Mouse (Mus musculus) retina, postnatal 7 days (tissue): ENCODE results near the gene Uba5.

Experiments
- DNase-seq: peaks from one replicate; pipeline ENCODE4 v3.0.0-alpha.2; 2012; ENCODE audit warnings: low read depth, low spot score

The Uba5 gene

GRCm38 (mm10) chr9:104062430-104063243 is at the start of gene Uba5:
TSS of gene Uba5 (minus strand) at chr9:104063134.
- no peak for DNase-seq

- no peak for DNase-seq
Observed at GRCm38 (mm10) chr9:104109151-104109550, 46.2 kb upstream of the Uba5 start.

- DNase-seq: no peak
Observed at GRCm38 (mm10) chr9:104108571-104109143, 45.7 kb upstream of the Uba5 start.

- DNase-seq: no peak
Observed at GRCm38 (mm10) chr9:104107482-104107881, 44.5 kb upstream of the Uba5 start.

- DNase-seq: no peak
Observed at GRCm38 (mm10) chr9:104106930-104107329, 44.0 kb upstream of the Uba5 start.

GRCm38 (mm10) chr9:104104986-104105385 is 42.1 kb upstream of the Uba5 start:
- no peak for DNase-seq

- no peak for DNase-seq
Observed at GRCm38 (mm10) chr9:104102901-104103300, 40.0 kb upstream of the Uba5 start.

- no peak for DNase-seq
Observed at GRCm38 (mm10) chr9:104102301-104102700, 39.4 kb upstream of the Uba5 start.

GRCm38 (mm10) chr9:104101458-104101857 is 38.5 kb upstream of the Uba5 start:
- no peak for DNase-seq

- DNase-seq: no peak
Observed at GRCm38 (mm10) chr9:104100822-104101221, 37.9 kb upstream of the Uba5 start.

- no peak for DNase-seq
Observed at GRCm38 (mm10) chr9:104099060-104099459, 36.1 kb upstream of the Uba5 start.

GRCm38 (mm10) chr9:104098256-104098655 is 35.3 kb upstream of the Uba5 start:
- no peak for DNase-seq

GRCm38 (mm10) chr9:104092945-104093344 is 30.0 kb upstream of the Uba5 start:
- no peak for DNase-seq

GRCm38 (mm10) chr9:104088555-104088954 is 25.6 kb upstream of the Uba5 start:
- no peak for DNase-seq

GRCm38 (mm10) chr9:104085730-104086429 is 22.9 kb upstream of the Uba5 start:
- no peak for DNase-seq

- DNase-seq: no peak
Observed at GRCm38 (mm10) chr9:104080038-104080437, 17.1 kb upstream of the Uba5 start.

GRCm38 (mm10) chr9:104079379-104079778 is 16.4 kb upstream of the Uba5 start:
- DNase-seq: no peak

GRCm38 (mm10) chr9:104078780-104079179 is 15.8 kb upstream of the Uba5 start:
- no peak for DNase-seq

- no peak for DNase-seq
Observed at GRCm38 (mm10) chr9:104075808-104076207, 12.9 kb upstream of the Uba5 start.

GRCm38 (mm10) chr9:104070863-104071604 is 8.1 kb upstream of the Uba5 start:
- DNase-seq: no peak

- DNase-seq: no peak
Observed at GRCm38 (mm10) chr9:104070241-104070640, 7.3 kb upstream of the Uba5 start.

- no peak for DNase-seq
Observed at GRCm38 (mm10) chr9:104064571-104064970, 1.6 kb upstream of the Uba5 start.
